ENCODE assay signal across 7 mouse cellular contexts in the genomic region with DNA sequence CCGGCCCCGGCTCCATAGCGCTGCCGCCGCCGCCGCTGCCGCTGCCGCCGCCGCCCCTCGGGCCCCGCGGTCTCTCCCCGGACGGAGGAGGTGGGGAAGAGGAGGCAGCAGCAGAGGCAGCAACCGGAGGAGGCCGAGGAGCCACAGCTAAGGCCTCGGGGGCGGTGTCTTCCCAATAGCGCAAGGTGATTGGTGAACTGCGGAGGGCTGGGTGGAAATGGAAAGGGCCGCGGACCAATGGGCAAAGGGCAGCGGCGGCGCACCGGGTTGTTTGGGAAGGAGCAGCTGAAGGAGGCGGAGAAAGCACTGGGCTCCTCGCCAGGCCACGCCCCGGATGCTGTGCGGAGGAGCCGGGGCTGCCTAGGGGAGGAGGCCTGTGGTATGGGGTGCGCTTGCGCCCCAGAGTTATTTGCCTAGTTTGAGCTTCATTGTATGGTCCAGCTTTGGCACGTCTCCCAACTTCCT. TPM values are rescaled to one million over a fixed set of nuclear protein-coding genes. Genes with fewer than 3 reads are reported as not detected.
DNase-seq lines count a peak whose midpoint lies in the region; ATAC-seq lines count a peak whose summit lies in the region.

Gene Bmt2, minus strand, starts transcription at position 149 of the 465 bp plus-strand sequence.

- H3K27ac ChIP-seq in intestine, embryonic 15.5 days, result peak within 1 kb of the TSS; percentile 93
- peak within 1 kb of the TSS; percentile 96 for H3K27ac ChIP-seq in midbrain, embryonic 10.5 days (replicated peaks)

- H3K4me2 ChIP-seq in intestine, embryonic 15.5 days (replicated peaks), result peak within 1 kb of the TSS; percentile 85

- H3K4me3 ChIP-seq in intestine, embryonic 15.5 days (replicated peaks), result peak within 1 kb of the TSS; percentile 90
- peak within 1 kb of the TSS; percentile 93 for H3K4me3 ChIP-seq in midbrain, embryonic 10.5 days

- DNase-seq in adrenal gland, adult 2 months, result peak; percentile 100
- DNase-seq in embryo, embryonic 11.5 days (ENCODE audit: low read depth, low spot score), result peak; percentile 96
- DNase-seq in gastrocnemius, postnatal 36 days, result peak; percentile 99
- peak; percentile 99 for DNase-seq in left cerebral cortex, postnatal 25 days (ENCODE audit: low spot score in 2 of 2)
- peak; percentile 98 for DNase-seq in midbrain, embryonic 10.5 days (ENCODE audit: low spot score)
- DNase-seq in right cerebral cortex, postnatal 4 days, result peak; percentile 100

- intact Hi-C loops in gastrocnemius, postnatal 36 days (cut with DNase I), result loop anchor here (5.0 kb wide), 1 partner anchor 71 kb away; the partner anchor contains the start of gene Tmem168
- intact Hi-C loops in left cerebral cortex, postnatal 25 days (cut with DNase I), result loop anchor here (1.0 to 10.0 kb wide), 3 partner anchors 70 to 383 kb away; partner anchors contain the start of genes Gpr85 and Tmem168

- no peaks in the 10 kb centered on the region for H3K9me3 ChIP-seq in intestine, embryonic 15.5 days
- H3K9me3 ChIP-seq in midbrain, embryonic 10.5 days (replicated peaks), result no peaks in the 10 kb centered on the region

- no peaks in the 10 kb centered on the region for H3K4me1 ChIP-seq in intestine, embryonic 15.5 days (replicated peaks)
- H3K4me1 ChIP-seq in midbrain, embryonic 10.5 days, result peaks cover 32% of the 10 kb centered on the region

- H3K27me3 ChIP-seq in intestine, embryonic 15.5 days (replicated peaks), result no peaks in the 10 kb centered on the region
- no peaks in the 10 kb centered on the region for H3K27me3 ChIP-seq in midbrain, embryonic 10.5 days (ENCODE audit: low read depth, poor library complexity, severe bottlenecking)

- under 1% methylated on average over 37 of the region's 37 CpGs for WGBS in intestine, embryonic 15.5 days
- WGBS in midbrain, embryonic 10.5 days, result under 1% methylated on average over 37 of the region's 37 CpGs

- peak within 1 kb of the TSS; percentile 95 for H3K9ac ChIP-seq in intestine, embryonic 15.5 days

- ATAC-seq in intestine, embryonic 15.5 days, result peak; percentile 99

- H3K36me3 ChIP-seq in intestine, embryonic 15.5 days, result no peaks in the 10 kb centered on the region
- peaks cover 5% of the 10 kb centered on the region; the same call in 1 of the 2 replicates for H3K36me3 ChIP-seq in midbrain, embryonic 10.5 days

RNA-seq across cellular contexts. Expression of gene Bmt2, which starts in this region (rescaled TPM):
- total RNA-seq in adrenal gland, adult 2 months (2021), result 10 to 100 TPM; 11.2 to 13.8 TPM
- 0.48 and 0.62 TPM in 2 replicates for polyA plus RNA-seq in adrenal gland, adult 2 months (2012; rRNA removed)
- 1 to 10 TPM; 7.4 to 8.8 TPM for total RNA-seq in gastrocnemius, postnatal 36 days (2021)
- 13.2 and 14.8 TPM in 2 replicates for polyA plus RNA-seq in intestine, embryonic 15.5 days (2015; fragmentation: Nextera tagmentation; extraction: Ambion mirVana)
- total RNA-seq in left cerebral cortex, postnatal 25 days (2021), result 10 to 100 TPM; 27.0 to 28.5 TPM
- polyA plus RNA-seq in midbrain, embryonic 10.5 days (2016; fragmentation: Nextera tagmentation; extraction: Ambion mirVana), result 21.3 and 22.4 TPM in 2 replicates

Comparison
In these comparisons a context has a peak if more than half of its experiments do, and no peak if none do; other contexts are left out.
1. Peak in every context shown above with its lines: DNase-seq, ATAC-seq, H3K4me3 ChIP-seq and H3K27ac ChIP-seq.